Mouse (Mus musculus) erythroblast, embryonic 14.5 days (primary cell): ENCODE measurements around the gene Gm49673.
"Not testable (repeated sequence)": the region's sequence is repeated elsewhere in the genome, so short reads cannot be mapped to it uniquely, and the experiment has no call there.

Source experiments
- GATA1 ChIP-seq: IDR thresholded peaks from 2 replicates; pipeline ENCODE4 v1.6.1; 2012; ENCODE audit warnings: low read length, inconsistent platforms, mixed read lengths
- TAL1 ChIP-seq: IDR thresholded peaks from 3 replicates; pipeline ENCODE4 v1.6.1; 2012; ENCODE audit warnings: low read length, inconsistent platforms, mixed read lengths

DNA sequence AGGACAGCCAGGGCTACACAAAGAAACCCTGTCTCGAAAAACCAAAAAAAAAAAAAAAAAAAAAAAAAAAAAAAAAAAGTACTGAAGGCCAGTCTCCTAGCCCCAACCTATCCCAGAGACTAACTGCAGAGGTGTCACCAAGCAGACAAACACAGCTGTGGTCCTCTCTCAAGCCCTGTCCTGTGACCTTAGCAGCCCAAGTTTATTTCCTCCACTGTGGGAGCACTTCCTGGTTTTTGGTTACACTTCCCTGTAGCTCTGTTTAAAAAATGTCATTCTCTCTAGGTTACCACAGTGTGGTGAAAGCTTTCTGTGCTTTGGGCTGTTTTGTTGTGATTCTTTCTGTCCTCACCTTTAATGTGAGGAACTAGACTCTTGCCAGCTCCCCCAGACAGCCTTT is 11.0 kb upstream of the Gm49673 start:
- TF ChIP-seq TAL1, GATA1: not testable (repeated sequence)
